Mouse (Mus musculus): ENCODE results near the gene Rad9b.

The Rad9b gene

DNA sequence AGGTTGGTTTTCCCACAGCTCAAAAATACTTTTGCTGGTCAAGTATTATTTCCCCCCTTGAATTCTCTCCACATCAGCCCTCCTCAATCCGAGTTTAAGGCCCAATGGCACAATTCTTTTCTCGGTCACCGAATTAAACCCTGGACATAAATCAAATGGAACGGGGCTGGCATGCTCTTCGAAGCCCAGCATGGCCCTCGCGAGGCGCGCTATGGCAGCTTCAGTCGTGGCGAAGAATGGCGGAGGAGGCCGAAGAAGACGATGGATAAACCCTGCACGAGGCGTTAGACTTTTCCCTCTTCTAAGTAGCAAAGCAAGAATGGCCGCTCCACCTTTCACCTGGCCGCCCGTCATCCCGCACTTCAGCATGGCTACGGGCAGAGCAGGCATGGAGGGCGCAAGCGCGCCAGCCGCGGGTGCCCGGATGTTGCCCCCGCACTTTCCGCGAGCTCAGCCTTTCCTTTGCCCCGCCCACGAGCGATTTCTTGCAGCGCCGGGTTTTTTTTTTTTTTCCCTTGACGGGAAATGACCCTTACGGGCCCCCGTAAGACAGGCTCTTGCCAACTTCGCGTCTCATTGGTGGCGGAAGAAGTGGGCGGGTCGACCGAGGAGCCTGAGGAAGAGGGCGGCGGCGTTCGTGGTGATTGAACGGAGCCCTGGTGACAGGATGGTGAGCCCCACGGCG is at the start of gene Rad9b, which contains the start of gene Vps29:
Gene Rad9b (minus strand): TSS at position 427 of the 685 bp plus-strand sequence.
Gene Vps29 (plus strand): TSS at position 563 of the 685 bp plus-strand sequence.
- DNase-seq, result peak; percentile 96 to 99

DNA sequence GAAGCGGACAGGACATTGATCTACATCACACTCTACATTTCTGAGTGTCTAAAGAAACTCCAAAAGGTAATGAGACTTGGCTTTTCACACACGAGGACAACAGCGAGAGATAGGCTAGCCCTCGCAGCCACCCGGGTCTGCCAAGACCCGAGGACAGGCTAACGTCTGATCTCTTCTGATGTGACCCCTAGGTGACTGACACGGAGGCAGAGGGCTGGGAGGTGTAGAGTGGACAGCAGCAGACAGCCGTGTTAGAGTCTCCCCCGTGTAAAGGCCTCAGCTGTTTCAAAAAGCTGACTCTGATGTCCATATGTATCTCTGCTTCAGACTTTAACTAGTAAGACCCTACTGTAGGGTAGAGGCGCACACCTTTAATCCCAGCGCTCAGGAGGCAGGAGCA is 49.3 kb upstream of the Rad9b start:
- no peak for DNase-seq

DNA sequence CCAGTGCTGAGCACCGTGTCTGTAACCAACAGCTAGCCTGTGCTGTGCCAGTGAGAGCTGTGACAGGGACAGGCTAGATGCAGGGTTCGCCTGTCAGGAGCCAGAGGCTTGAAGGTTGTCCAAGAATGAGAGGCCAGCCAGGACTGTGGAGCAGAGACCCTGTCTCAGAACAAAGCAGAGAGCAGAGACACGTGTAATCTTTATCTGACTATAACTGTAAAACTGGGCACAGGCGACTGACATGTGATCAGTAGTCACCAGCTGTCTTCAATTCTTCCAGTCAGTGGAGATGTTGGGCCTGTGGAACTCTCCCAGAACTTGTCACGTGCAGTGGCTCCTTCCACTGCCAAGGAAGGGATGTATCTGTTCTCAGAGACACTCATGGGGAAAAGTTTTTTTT is 48.7 kb upstream of the Rad9b start:
- peak in 1 of 2 experiments; percentile 36 for DNase-seq

DNA sequence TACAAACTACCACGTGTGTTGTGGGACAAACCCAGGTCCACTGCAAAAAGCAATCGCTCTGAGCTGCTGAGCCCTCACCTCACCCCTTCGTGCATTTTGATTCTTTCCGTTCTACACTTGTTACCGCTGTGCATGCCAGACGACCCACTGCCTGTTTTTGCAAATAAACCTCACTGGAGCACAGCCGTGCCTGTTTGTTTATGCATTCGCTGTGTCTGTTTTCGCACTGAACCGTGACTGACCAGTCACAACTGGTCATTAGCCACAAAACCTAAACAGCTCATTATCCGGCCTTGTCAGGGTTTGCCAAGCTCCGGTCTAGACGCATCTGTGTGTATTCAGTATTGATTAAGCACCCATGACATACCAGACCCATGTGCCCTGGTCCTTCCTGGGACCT is 48.1 kb upstream of the Rad9b start:
- no peak for DNase-seq

DNA sequence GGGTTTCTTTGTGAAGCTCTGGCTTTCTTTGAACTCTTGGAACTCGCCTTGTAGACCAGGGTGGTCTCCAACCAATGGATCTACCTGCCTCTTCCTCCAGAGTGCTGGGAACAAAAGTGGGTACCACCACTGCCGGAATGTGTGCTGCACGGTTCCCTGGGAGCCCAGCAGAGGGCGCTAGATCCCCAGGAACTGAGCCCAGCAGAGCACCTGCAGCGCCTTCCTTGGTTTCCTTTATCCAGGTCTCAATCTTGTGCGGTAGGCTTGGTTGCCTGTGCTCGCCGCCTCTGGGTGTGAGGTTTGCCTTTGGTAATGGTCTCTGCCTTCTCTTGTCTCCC is 47.2 kb upstream of the Rad9b start:
- DNase-seq, result peak; percentile 80 to 85

DNA sequence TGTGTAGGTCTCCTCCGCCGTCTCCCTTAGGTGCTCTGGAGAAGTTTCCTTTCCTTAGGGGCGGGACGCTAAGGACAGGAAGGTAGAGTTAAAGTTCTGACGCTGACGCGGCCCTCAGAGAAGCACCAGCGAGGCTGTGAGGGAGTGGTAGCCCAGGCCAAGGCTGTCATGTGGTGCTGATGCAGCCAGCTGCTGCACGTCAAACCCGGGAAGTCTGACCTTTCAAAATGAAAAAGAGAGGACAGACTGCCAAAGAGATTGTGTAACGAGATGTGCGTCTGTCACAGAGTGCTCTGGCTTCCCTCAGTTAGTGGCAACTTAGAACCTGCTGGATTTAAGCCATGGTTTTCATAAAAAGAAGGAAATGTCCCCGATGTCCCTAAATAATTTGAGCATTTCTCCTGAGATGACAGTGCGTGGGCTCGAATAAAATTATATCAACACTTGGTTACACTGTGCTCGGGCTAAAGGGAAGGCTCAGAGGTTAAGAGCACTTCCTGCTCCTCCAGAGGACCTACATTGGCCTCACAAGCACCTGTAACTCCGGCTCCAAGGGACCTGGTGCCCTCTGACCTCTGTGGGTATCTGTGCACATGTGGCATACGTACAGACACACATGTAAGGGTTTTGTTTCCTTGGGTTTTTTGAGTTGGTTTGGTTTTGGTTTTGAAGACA is 46.7 kb upstream of the Rad9b start:
- no peak for DNase-seq

DNA sequence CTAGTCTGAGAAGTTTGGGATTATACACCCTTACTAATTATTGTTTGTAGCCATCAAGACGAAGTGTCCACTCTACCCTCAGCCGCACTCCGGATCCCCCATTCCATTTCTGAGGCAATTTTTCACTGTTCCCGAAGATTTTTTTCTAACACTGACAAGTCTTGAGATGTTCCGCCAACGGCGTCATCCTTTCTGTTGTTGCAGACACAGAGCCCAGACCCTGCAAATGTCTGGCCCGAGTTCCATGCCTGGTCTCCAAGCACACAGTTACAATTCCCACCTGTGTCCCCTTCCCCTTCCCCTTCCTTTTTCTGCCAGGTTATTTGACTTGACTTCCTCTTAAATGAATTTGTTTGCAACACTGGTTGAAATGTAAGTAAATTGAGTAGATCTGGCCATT is 45.8 kb upstream of the Rad9b start:
- no peak for DNase-seq

DNA sequence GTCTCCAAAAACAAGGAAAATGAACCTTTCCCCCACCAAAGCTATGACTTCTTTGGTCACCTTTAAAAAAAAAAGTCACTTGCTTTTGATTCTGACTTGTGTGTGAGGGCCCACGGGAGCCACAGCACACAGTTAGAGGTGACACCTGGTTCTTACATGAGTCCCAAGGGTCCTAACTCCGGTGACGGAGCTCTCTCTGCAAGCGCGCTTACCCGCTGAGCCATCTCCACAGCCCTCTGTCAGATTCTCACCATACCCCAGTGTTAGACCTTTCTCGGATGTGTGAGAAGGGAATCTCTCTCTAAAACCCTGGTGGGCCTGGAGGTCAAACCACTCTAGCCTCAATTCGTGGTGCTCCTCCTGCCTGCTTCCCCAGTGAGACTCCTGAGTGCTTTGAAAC is 43.5 kb upstream of the Rad9b start:
- no peak for DNase-seq

DNA sequence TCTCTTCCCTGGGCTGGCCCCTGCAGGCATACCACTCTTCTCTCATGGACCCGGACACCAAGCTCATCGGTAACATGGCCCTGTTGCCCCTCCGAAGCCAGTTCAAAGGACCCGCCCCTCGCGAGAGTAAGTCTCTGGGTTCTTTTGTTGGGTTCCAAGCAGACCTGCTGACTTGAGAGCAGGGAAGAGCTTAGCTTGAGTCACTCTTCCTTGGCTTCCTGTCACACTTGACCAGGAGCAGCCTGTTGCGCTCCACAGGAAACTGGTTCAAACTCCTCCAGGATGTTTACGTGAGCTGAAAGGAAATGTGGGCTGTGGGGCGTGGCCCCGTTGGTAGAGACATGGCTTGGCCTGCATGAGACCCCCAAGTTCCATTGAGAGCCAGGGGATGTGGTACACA is 42.8 kb upstream of the Rad9b start:
- no peak for DNase-seq

DNA sequence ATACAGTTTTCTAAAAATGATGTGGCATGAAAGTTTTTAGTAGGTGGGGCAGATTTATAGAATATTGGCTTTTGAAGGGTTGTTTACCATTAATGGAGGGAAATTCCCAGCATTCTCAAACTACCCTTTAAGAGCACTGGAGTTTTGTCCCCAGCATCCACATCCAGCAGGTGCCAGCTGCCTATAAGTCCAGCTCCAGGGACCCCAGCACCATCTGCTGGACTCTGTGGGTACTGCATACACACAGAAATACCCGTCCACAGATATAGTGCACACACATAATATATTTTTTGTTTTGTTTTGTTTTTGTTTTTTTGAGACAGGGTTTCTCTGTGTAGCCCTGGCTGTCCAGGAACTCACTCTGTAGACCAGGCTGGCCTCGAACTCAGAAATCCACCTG is 39.9 kb upstream of the Rad9b start:
- peak; percentile 67 to 74 for DNase-seq

DNA sequence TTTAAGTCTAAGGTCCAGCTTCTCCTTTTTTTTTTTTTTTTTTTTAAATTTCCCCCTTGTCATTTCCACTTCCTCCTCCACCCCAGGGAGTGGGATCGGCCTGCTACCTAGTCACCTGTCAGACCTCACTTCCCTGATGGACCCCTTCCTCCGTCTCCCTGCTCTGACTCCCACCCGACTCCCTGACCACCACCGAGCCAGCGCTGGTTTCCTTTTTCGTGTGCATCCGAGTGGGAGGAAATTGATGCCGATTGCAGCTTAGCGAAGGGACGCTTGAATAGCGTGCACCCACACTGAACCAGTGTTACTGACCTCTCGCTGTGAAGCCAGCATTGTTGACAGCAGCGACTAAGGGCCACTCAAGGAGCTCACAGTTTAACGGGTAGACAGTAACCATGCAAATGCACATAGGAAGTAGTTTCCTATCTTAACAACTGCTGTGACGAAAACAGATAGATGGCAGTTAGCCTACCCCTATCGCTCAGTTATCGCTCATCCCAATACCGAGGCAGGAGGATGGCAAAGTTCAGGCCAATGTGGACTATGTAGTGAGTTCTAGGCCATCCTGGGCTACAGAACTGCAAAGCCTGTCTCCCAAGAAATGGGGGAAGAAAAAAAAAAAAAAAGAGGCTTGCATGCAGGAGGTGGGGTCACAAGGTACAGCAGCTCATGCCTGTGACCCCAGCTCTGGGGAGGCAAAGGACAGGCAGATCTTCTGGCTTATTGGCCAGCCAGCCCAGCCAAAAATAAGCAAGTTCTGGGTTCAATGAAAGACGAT is 38.4 kb upstream of the Rad9b start:
- DNase-seq, result peak in 1 of 2 experiments; percentile 28

DNA sequence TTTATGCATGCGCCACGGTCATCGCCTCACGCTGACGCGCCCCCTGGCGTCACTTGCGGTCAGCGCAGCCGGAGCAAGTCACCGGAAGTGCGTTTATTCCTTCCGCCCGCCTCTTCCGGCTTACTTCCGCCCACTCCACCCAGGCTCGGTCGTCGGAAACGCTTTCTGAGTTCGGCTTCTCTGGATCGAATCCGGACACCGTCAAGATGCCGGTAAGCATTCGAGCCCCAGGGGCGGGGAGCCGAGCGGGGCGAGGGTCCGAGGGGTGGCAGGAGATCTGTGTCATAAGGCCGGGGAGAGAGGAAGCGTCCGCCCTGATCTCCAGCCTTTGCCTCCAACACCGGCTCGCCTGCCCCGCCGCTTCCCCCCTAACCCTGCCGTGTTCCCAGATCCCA is 37.8 kb upstream of the Rad9b start, which contains the start of gene Arpc3:
Gene Arpc3 (plus strand): TSS at position 93 of the 395 bp plus-strand sequence.
- peak; percentile 88 to 96 for DNase-seq

DNA sequence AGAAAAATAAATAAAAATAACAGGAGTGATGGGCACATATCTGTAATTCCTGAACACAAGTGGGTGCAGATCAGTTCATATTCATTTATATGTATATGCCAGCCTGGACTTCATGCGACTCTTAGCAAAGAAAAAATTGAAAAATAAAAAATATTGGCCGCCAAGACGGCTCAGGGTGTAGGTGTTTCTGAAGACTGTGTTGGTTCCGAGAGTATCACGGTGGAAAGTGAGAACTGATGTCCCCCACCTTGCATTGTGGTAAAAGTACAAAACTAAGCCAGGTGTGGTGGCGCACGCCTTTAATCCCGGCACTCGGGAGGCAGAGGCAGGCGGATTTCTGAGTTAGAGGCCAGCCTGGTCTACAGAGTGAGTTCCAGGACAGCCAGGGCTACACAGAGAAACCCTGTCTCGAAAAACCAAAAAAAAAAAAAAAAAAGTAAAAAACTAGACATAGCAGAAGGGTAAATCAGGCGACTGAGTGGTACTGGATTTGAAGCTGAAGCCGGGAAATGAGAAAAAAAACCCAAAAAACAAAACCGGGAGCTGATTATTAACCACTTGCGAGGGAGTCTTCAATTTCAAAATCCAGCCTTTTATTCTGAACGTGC is 37.2 kb upstream of the Rad9b start:
- no peak for DNase-seq

DNA sequence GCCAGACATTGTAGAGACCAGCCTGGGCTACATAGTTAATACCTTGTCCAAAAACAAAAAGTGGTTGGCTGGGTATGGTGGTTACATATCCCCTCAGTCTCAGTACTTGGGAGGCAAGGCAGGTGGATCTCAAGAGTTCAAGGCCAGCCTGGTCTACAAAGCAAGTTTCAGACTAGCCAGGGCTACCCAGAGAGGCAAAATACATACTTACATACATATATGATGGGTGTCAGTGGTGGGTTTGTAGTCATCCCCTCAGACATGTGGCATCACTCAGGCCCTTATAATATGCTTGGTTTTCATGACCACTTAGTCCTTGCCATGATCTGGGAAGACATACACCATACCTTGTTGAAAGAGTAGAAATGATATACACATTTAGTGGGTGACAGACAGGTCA is 36.6 kb upstream of the Rad9b start:
- DNase-seq, result no peak

DNA sequence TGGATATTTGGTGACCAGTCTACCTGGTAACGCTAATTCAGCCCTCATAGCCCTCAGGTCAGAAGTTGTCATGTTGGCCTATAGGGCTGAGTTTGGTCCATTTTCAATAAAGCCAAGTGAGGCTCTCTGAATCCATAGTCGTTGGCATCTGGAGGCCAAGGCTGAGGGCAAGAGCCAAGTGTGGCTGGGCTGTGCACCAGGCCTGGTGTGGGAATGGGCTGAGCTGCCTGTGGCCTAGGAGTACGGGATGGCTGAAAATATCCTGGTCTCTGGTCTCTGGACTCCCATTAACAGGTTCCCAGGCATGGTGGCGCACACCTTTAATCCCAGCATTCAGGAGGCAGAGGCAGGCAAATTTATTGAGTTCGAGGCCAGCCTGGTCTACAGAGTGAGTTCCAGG is 36.0 kb upstream of the Rad9b start:
- no peak for DNase-seq

DNA sequence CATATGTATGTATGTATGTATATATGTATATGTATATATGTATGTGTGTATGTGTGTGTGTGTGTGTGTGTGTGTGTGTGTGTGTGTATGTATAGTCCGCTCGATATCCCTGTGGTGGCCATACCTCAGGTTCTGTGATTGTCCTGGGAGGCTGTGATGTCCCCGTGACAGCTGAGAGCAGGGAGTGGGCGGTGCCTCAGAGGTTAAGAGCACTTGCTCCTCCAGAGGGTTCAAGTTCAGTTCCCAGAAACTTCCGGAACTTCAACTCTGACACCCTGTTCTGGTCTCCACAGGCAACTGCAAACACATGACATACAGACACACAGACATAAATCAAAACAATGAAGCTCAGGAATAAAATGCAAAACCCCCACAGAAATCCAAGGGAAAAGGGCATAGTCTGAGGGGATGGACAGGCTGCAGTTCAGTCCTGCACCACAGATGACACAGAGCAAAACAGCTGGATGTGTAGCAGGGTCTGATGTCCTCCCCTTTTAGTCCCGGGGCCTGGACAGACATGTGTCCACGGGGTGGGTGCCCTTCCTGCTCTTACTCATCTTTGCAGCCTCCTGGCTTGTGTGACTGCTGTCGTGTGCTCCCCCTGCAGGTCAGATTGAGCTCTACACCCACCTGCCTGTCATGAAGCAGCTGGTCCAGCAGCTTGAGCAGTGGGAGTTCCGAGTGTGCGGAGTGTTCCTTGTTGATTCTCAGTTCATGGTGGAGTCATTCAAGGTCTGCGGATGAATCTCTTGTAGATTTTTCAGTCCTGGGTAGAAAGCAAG is 25.5 kb upstream of the Rad9b start:
- peak; percentile 79 to 82 for DNase-seq

DNA sequence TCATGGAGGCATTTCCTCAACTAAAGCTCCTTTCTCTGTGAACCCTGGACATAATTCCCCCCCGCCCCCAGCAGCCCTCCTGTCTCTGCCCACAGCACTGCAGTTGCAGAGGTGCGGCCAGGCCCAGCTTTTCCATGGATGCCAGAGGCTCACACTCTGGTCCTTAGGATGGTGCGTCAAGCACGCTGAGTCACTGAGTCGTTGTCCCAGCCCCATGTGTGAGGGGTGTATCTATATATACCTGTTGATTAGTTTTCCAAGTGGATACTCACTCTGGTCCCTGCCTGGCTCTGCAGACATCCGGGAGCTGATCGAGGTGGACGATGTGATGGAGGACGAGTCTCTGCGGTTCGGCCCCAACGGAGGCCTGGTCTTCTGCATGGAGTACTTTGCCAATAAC is 24.1 kb upstream of the Rad9b start:
- DNase-seq, result no peak

DNA sequence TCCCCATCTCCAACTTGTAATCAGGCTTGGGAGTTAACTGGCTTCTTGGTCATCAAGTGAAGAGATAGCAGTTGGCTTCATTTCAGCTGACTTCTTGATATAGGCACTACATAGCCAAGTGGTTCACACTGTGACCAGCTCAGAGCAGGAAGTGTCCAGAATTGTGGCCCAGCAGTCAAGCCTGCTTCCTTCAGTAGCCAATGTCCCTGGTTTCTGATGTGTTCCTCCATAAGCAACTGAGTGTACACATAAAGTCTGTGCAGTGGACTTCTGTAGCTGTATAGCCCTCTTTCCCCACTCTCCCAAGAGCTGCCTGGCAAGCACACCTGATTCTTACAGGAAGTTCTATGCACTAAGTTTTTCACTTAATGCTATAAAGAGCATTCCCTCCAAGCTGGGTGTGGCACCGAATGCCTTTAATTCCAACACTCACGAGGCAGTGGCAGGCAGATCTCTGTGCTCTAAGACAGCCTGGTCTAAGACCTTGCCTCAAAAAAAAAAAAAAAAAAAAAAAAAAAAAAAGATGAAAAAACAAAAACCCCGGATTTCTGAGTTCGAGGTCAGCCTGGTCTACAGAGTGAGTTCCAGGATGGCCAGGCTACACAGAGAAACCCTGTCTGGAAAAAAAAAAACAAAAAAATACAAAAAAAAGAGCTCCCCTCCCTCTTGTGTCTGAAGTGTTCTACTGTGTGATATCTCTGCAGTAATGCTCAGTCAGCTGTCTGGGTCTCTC is 23.2 kb upstream of the Rad9b start:
- DNase-seq, result no peak

DNA sequence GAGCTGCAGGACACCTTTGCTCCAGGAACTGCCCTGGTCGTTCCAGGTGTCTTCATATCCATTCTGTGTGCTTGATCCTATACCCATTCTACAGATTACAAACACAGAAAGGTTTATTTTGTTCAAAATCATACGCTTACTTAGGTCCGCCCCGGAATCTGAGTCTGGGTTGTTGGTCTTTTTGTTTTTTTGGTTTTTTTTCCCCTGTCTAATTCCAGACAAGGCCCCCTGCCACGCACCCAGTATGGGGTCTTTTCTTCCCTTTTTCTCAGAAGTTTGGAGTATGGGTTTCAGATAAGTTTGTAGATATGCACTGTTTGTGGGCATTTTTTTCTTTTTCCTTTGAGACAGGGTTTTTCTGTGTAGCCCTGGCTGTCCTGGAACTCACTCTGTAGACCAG is 18.8 kb upstream of the Rad9b start:
- no peak for DNase-seq

DNA sequence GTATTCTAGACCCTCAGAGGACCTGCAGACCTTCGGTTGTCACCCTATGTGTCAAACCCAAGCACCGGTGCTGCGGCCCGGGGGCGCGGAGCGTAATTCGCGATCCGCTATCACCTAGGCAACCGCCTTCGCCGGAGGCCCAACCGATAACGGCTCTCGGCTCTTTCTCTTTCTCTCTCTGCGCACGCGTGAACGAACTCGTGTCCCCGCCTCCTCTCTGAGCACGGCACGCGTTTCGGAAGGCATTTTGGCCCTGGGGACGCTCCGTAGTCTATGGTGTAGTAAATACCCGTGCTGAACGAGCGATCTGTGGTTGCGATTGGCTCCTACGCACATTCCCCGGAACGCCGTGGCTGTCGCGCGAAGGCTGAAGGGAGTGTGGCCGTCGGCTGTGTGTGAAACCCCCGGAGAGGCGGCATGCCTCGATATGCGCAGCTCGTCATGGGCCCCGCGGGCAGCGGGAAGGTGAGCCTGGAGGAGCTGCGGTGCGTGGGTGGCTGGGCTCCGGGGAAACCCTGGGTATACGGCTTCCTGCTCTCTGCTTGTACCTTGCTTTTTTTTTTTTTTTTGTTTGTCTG is 18.2 kb upstream of the Rad9b start, which contains the start of gene Fam216a:
Gene Fam216a (minus strand): TSS at position 173 of the 578 bp plus-strand sequence.
- DNase-seq, result peak; percentile 99 to 100

DNA sequence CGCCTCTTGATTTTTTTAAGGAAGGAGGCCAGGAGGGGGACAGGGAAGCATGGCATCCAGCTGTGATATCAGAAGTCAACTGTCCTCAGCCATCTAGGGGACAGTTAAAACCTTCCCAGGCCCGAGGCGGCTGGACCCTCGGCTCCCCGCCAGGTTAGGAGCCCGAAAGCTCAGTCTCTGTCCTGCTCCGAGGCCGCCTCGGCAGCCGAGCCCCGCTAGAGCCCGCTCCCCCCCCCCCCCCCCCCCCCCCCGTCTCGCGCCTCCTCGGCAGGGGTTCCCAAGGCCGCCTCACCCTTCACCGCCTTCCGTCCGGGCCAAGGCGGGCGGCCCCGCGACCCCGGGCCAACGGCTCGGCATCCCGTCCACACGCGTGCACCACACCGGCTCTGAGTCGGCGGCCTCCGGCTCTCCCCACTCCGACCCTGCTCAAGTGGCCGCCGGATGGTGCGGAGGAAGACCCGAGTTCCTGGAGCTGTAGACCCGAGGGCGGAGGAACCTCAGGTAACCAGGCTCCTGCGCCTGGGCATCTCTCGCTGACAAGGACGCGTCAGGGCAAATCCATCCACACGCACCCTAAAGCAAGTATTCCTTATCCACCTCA is 17.7 kb upstream of the Rad9b start, which contains the start of gene Gpn3:
Gene Gpn3 (plus strand): TSS at position 286 of the 601 bp plus-strand sequence.
- peak in 1 of 2 experiments; percentile 42 for DNase-seq

Data from cerebellum, adult 18-20 months (tissue).